Mouse (Mus musculus) embryonic facial prominence, embryonic 13.5 days (tissue): Measurements from ENCODE around the gene Cmtr1. TPM values are rescaled to one million over a fixed set of nuclear protein-coding genes. Genes with fewer than 3 reads are reported as not detected.
"Not testable (repeated sequence)": the region's sequence is repeated elsewhere in the genome, so short reads cannot be mapped to it uniquely, and the experiment has no call there.

Experiments
- ATAC-seq: fragments of 200-750 bp; cut with Nextera tagmentation; 2 replicates; pipeline ENCODE4 v1.8.0; 2017; ENCODE audit warnings: low read depth; ENCODE audit not compliant: insufficient number of reproducible peaks, insufficient read depth, low FRiP score, low TSS enrichment
- H3K27ac ChIP-seq: fragments of 300-500 bp; sonication (generic); 2 replicates; pipeline ENCODE4 v1.5.1; 2015; ENCODE audit warnings: moderate library complexity, mild to moderate bottlenecking, inconsistent platforms
- H3K27me3 ChIP-seq: fragments of 300-500 bp; sonication (generic); 2 replicates; pipeline ENCODE4 v1.6.1; 2015; ENCODE audit warnings: mild to moderate bottlenecking, inconsistent platforms
- H3K36me3 ChIP-seq: fragments of 300-500 bp; sonication (generic); 2 replicates; pipeline ENCODE4 v1.6.1; 2015; ENCODE audit warnings: mild to moderate bottlenecking, inconsistent platforms
- H3K4me1 ChIP-seq: fragments of 300-500 bp; sonication (generic); 2 replicates; pipeline ENCODE4 v1.6.1; 2015; ENCODE audit warnings: inconsistent platforms
- H3K4me2 ChIP-seq: fragments of 300-500 bp; sonication (generic); 2 replicates; pipeline ENCODE4 v1.6.1; 2015; ENCODE audit warnings: moderate library complexity, mild to moderate bottlenecking, inconsistent platforms
- H3K4me3 ChIP-seq: fragments of 300-500 bp; sonication (generic); 2 replicates; pipeline ENCODE4 v1.5.1; 2015; ENCODE audit warnings: mild to moderate bottlenecking, inconsistent platforms
- H3K9ac ChIP-seq: fragments of 300-500 bp; sonication (generic); 2 replicates; pipeline ENCODE4 v1.6.1; 2015; ENCODE audit warnings: mild to moderate bottlenecking, inconsistent platforms
- H3K9me3 ChIP-seq: fragments of 300-500 bp; sonication (generic); 2 replicates; pipeline ENCODE4 v1.6.1; 2016; ENCODE audit warnings: inconsistent platforms
- WGBS: fragments of 180-500 bp; shearing (Covaris S2); methylation state at CpG from one replicate; pipeline ENCODE4 v1.1.7; 2015; ENCODE audit warnings: mixed read lengths; 5-methylcytosine and 5-hydroxymethylcytosine counted together
- polyA plus RNA-seq: library from polyadenylated mRNA; unstranded; fragments of >200 nt; fragmentation: Nextera tagmentation; extraction: Ambion mirVana; gene quantifications from 2 replicates; pipeline ENCODE4 v1.2.1, GENCODE M21; 2015

Cmtr1 gene
- polyA plus RNA-seq, 1 experiment from 2014 or later, result 126 TPM

DNA sequence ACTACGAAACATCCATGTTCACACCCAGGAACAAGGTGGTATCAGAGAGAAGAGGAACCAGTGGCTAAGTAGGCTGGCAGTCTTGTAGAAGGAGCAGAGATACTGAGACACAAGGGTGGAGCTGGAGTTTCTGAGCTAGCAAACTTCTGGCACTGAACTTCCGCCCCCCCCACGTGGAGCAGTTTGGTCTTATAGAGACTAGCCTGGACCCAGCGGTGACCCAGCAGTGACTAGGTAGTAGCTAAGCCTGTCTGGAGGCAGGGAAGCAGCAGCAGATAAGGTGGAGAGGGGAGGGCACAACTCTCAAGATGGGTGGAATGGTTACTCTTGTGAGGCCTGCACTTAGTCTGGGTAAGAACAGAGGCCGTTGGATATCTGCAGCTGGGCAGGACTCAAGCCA, 48.4 kb downstream of the Cmtr1 start:
- Histone ChIP-seq H3K27ac (no peak overlapping the region), H3K36me3 (peaks cover 15% of the 10 kb centered on the region), H3K9me3 (no peaks in the 10 kb centered on the region), H3K4me1 (peaks cover 31% of the 10 kb centered on the region), H3K27me3 (no peaks in the 10 kb centered on the region), H3K4me2 (no peak overlapping the region), H3K4me3 (no peak overlapping the region), H3K9ac (no peak overlapping the region)
- no peak for ATAC-seq
- 80% methylated on average over 5 of the region's 5 CpGs for WGBS

DNA sequence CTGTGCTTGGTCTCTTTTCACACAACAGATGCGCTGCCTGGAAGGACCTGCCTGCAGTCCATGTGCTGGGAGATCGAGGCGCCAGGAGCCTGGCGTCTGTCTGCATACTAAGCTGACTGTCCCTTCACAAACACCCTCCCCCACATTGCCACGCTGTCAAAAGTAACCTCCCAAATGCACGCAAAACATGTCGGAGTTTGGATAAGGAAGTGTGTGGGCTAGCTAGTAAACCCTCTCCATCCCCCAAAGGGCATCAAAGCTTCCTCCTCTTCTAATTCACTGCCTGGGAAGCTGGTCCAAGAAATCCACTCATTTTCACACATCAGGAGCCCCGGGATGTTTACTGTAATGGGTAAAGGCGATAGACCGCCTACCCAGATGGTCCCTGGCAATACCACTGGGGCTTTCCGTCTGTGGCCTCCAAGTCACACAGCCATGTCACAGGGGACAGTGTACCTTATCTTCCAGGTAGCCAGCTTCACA, 50.2 kb downstream of the Cmtr1 start:
- peaks cover 31% of the 10 kb centered on the region for H3K4me1 ChIP-seq
- whole genome bisulfite sequencing, result 78% methylated on average over 11 of the region's 11 CpGs
- no peak overlapping the region for H3K4me3 ChIP-seq
- H3K36me3 ChIP-seq, result peaks cover 9% of the 10 kb centered on the region; the same call in 1 of the 2 replicates
- H3K4me2 ChIP-seq, result no peak overlapping the region
- no peak overlapping the region for H3K27ac ChIP-seq
- H3K27me3 ChIP-seq, result no peaks in the 10 kb centered on the region
- peak overlapping the region; percentile 36; the same call in 1 of the 2 replicates for H3K9ac ChIP-seq
- no peak for ATAC-seq
- H3K9me3 ChIP-seq, result no peaks in the 10 kb centered on the region

GRCm38 (mm10) chr17:29711076-29711744, 50.8 kb downstream of the Cmtr1 start:
- no peak overlapping the region for H3K4me3 ChIP-seq
- WGBS, result 78% methylated on average over 19 of the region's 19 CpGs
- peaks cover 8% of the 10 kb centered on the region; the same call in 1 of the 2 replicates for H3K36me3 ChIP-seq
- no peak overlapping the region; the same call in 1 of the 2 replicates for H3K9ac ChIP-seq
- H3K9me3 ChIP-seq, result no peaks in the 10 kb centered on the region
- no peak for ATAC-seq
- no peaks in the 10 kb centered on the region for H3K27me3 ChIP-seq
- no peak overlapping the region for H3K4me2 ChIP-seq
- no peak overlapping the region for H3K27ac ChIP-seq
- peaks cover 35% of the 10 kb centered on the region for H3K4me1 ChIP-seq

- Histone ChIP-seq H3K4me3 (no peak overlapping the region), H3K27me3 (no peaks in the 10 kb centered on the region), H3K9ac (no peak overlapping the region; the same call in 1 of the 2 replicates), H3K36me3 (peaks cover 8% of the 10 kb centered on the region; the same call in 1 of the 2 replicates), H3K9me3 (no peaks in the 10 kb centered on the region), H3K27ac (no peak overlapping the region), H3K4me1 (peaks cover 34% of the 10 kb centered on the region), H3K4me2 (no peak overlapping the region)
- ATAC-seq, result no peak
- 77% methylated on average over 8 of the region's 8 CpGs for WGBS
These were observed 51.5 kb downstream of the Cmtr1 start for GRCm38 (mm10) chr17:29711745-29712431.

DNA sequence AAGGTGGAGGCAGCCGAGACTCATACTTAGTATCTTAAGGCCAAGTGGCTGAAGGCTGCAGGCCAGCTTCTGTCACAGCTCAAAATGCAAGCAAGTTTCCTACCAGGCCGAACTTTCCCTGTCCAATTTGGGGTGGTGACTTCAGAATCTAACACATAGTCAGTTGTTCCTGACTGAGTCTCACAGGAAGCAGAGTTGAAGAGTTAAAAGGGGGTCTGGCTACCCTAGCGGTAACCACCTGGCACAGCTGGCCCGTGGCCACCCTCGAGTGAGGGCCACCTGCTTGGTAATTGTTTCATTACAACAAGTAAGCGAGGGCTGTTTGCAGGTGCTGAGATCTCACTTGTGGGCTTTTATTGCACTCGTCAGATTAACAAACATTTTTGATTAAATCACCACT, 52.2 kb downstream of the Cmtr1 start:
- 73% methylated on average over 7 of the region's 7 CpGs for WGBS
- Histone ChIP-seq H3K4me3 (no peak overlapping the region), H3K27me3 (no peaks in the 10 kb centered on the region), H3K9me3 (no peaks in the 10 kb centered on the region), H3K27ac (no peak overlapping the region), H3K4me1 (peaks cover 35% of the 10 kb centered on the region), H3K4me2 (no peak overlapping the region), H3K9ac (no peak overlapping the region), H3K36me3 (peaks cover 8% of the 10 kb centered on the region; the same call in 1 of the 2 replicates)
- ATAC-seq, result no peak

GRCm38 (mm10) chr17:29713734-29714133, 53.3 kb downstream of the Cmtr1 start:
- H3K4me1 ChIP-seq, result peaks cover 34% of the 10 kb centered on the region
- WGBS, result 97% methylated on average over 4 of the region's 4 CpGs
- H3K36me3 ChIP-seq, H3K9me3 ChIP-seq, H3K27ac ChIP-seq, H3K4me3 ChIP-seq, ATAC-seq, H3K9ac ChIP-seq, H3K27me3 ChIP-seq, H3K4me2 ChIP-seq: not testable (repeated sequence)

DNA sequence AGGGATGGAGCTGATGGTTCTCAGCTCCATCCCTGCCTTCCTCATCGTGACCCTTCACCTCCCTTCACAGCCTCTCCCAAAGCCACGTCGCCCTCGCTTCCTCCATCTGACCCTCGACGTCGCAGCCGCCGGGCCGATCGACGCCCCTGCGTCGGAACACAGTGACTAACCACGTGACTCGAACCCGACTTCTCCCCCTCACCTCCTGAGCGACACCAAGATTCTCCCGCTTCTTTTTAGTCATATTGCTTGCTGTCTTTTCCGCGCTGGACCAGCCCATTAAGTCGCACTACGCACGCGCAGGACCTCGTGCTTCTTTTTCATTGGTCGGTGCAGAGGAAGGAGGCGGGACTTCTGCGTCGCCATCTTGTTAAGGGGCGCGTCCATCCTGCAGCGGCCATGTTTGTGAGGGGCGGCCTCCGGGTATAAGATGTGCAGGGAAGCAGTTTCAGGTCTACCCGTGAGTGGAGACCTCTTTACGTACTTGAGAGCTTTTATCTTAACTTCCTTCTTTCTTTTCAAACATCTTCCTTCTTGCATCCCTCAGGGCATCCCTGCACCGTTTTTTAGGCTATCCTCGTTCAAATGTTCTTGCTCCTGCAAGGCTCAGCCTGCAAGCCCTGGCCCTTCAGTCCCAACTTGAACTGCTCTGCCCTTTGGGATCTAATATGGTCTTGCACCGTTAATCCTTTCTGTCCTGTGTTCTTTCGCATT, 56.5 kb downstream of the Cmtr1 start, which contains the start of gene Ccdc167:
Gene Ccdc167, minus strand, starts transcription at position 313 of the 714 bp plus-strand sequence.
- Histone ChIP-seq H3K4me3 (peak within 1 kb of the TSS; percentile 60), H3K4me2 (peak within 1 kb of the TSS; percentile 69), H3K9me3 (0 out of 2 replicates have a peak, but pooled peaks cover under 1% of the 10 kb centered on the region), H3K4me1 (peaks cover 13% of the 10 kb centered on the region), H3K27me3 (no peaks in the 10 kb centered on the region), H3K9ac (peak within 1 kb of the TSS; percentile 70), H3K36me3 (peaks cover 8% of the 10 kb centered on the region; the same call in 1 of the 2 replicates), H3K27ac (peak within 1 kb of the TSS; percentile 28; the same call in 1 of the 2 replicates)
- 5% methylated on average over 41 of the region's 41 CpGs for WGBS
- ATAC-seq, result peak; percentile 94

GRCm38 (mm10) chr17:29718660-29719059, 58.3 kb downstream of the Cmtr1 start:
- H3K4me3 ChIP-seq, result no peak overlapping the region
- no peak for ATAC-seq
- 86% methylated on average over 8 of the region's 8 CpGs for WGBS
- no peaks in the 10 kb centered on the region for H3K27me3 ChIP-seq
- 0 out of 2 replicates have a peak, but pooled peaks cover 3% of the 10 kb centered on the region for H3K9me3 ChIP-seq
- H3K9ac ChIP-seq, result no peak overlapping the region
- no peak overlapping the region for H3K4me2 ChIP-seq
- H3K4me1 ChIP-seq, result peaks cover 9% of the 10 kb centered on the region
- no peak overlapping the region for H3K27ac ChIP-seq
- H3K36me3 ChIP-seq, result peaks cover 8% of the 10 kb centered on the region; the same call in 1 of the 2 replicates

- WGBS, result 76% methylated on average over 13 of the region's 13 CpGs
- ATAC-seq, result no peak
- H3K4me2 ChIP-seq, result no peak overlapping the region
These were observed 59.5 kb downstream of the Cmtr1 start for GRCm38 (mm10) chr17:29719628-29720575.

GRCm38 (mm10) chr17:29720755-29721365, 60.5 kb downstream of the Cmtr1 start:
- 67% methylated on average over 11 of the region's 11 CpGs for WGBS
- 0 out of 2 replicates have a peak, but pooled peaks cover 3% of the 10 kb centered on the region for H3K9me3 ChIP-seq
- no peak for ATAC-seq

More at GRCm38 (mm10) chr17:29719628-29720575, 59.5 kb downstream of the Cmtr1 start:
- Histone ChIP-seq H3K27me3 (no peaks in the 10 kb centered on the region), H3K4me1 (peaks cover 9% of the 10 kb centered on the region), H3K9me3 (0 out of 2 replicates have a peak, but pooled peaks cover 3% of the 10 kb centered on the region), H3K9ac (no peak overlapping the region), H3K27ac (no peak overlapping the region), H3K4me3 (no peak overlapping the region), H3K36me3 (peaks cover 3% of the 10 kb centered on the region; the same call in 1 of the 2 replicates)

More at GRCm38 (mm10) chr17:29720755-29721365, 60.5 kb downstream of the Cmtr1 start:
- Histone ChIP-seq H3K4me3 (no peak overlapping the region), H3K36me3 (no peaks in the 10 kb centered on the region), H3K27ac (no peak overlapping the region), H3K9ac (no peak overlapping the region), H3K4me2 (no peak overlapping the region), H3K4me1 (peaks cover 9% of the 10 kb centered on the region), H3K27me3 (no peaks in the 10 kb centered on the region)
